Mouse (Mus musculus) right cerebral cortex, postnatal 10 days (tissue): Measurements from ENCODE around the gene Dgkd.
"Not testable (repeated sequence)": the region's sequence is repeated elsewhere in the genome, so short reads cannot be mapped to it uniquely, and the experiment has no call there.

Experiments
- DNase-seq, 2 experiments: peaks; one replicate each; pipeline ENCODE4 v3.0.0; 2021; ENCODE audit warnings: low spot score in 2 of 2

The Dgkd gene

DNA sequence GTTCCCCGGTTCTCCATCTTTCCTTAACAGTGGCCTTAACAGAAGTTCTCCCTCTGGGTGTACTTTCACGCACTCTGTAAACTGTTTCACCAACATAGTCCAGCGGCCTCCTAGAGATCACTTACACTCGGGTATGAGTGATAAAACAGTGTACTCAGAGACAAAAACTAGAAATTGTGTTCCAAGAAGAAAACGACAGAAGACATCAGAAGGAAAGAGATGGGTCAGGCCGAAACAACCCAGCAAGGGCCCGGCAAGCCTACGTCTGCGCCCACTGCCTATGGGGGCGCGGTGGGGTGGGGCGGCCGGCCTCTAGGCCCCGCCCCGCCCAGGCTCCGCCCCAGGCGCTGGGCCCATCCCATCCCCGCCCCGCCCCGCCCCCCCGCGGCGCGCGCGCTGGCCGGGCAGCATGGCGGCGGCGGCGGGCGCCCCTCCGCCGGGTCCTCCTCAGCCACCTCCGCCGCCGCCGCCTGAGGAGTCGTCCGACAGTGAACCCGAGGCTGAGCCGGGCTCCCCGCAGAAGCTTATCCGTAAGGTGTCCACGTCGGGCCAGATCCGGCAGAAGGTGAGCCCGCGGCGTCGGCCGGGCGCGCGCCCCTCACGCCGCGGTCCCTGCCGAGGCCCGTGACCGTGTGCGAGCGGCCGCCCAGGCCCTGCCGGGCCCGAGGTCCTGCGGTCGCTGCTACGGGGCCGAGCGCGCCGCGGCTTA lies at the start of gene Dgkd:
Dgkd (plus strand) TSS at position 396 of the 709 bp plus-strand sequence.
- DNase-seq = peak; percentile 74 to 81

DNA sequence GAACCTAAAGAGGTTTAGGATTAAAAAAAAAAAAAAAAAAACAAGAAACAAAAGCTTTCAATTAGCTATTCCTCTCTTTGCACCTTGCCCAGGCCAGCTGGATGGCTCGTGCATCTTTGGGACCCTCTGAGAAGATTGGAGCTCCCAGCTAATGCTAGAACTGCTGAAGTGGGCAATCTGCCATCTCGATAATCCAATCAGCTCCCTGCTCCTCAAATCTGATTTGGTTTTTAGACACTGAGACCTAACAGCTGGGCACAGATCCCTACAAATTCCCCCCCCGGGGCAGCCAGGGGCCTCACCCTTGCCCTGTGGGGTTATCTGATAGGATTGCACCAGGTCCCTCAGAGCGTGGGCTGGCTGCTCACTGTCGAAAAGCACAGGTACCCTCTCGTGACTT lies 49.5 kb upstream of the Dgkd start, which contains the start of gene Sag:
Sag (plus strand) TSS at position 105 of the 400 bp plus-strand sequence.
- DNase-seq = no peak

DNA sequence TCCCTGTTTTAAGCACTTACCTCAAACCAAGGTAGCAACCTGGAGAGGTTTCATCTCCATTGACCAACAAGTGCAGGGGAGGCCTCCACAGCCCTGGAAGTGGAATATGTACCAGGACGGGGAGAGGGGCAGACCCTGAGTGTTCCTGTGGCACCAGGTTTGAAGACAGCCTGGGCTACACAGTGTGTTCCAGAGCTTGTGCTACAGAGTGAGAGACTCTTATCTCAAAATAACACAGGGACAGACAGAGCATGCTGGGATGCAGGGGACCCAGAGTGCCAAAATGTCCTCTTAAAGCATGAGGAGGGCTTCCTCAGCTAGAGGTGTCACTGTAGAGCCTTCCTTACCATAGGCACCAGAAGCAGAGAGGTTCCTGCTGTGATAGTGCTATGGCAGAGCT lies 45.3 kb upstream of the Dgkd start:
- no peak for DNase-seq

DNA sequence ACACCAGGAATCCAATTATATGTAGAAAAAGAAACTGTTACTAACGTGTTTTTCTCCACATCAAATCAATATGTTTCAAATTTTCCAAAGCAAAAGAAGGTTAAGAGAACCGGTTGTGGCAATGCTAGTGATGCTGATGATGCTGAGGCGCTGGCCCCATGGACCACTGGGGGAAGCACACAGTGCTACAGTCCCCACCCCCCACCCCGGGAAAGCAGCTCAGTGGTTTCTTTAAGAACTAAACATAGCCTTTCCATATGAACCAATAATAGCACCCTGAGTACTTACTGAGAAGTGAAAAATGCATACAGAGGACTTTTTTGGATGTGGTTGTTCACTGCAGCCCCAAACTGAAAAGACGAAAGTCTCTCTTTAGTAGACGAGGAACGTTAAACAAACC lies 41.7 kb upstream of the Dgkd start:
- DNase-seq = no peak

DNA sequence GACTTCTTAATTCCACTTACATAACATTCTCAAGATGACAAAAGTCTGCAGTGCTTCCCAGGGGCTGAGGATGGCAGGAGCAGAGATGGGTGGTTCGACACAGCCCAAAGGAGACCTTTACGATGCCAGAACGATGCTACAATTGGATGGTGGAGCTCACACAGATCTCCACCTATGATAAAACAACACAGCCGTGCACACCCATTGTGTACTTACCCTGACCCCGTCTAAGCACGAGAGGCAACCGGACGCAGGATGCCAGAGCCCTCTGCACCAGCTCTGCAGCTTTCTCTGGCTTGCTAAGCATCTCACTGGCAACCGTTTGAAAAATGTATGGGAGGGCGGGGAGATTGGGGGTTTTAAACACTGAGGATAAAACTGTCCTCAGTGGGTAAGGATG lies 41.0 kb upstream of the Dgkd start:
- no peak for DNase-seq

DNA sequence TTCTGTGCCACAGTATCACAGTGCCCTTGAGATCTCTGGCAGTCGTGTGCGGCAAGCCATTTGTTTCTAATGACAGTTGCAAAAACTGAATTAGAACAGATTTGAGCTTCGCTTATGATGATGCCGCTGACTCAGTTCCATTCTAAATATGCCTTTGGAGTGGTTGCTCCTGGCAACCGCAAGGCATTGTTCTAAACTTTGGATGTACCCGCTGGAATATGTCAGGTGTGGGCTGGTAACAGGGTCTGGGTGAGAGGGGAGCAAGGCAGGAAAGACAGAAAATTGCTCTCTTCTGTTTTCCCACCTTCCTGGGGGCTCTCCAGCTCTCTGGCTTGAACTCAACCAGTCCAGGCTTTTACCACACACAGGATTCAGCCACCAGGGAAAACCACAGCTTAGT lies 39.9 kb upstream of the Dgkd start:
- peak; percentile 65 to 79 for DNase-seq

DNA sequence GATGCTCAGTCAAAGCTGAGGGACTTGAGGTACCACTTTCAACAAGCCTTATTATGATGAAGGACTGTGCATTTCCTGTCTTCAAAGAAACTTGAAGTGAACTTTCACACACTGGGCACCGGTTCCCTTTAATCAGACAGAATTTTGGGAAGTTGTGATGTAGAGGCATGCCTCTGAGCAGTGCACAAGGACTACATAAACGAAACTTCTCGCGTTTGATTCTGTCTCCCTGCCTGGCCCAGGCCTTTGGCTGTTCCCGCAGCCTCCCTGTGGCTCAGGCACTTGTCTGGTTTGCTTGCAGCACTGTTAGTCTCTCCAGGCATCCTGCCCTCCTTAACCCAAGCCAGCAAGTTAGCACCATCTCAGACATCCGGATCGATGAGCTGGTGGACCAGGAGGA lies 39.4 kb upstream of the Dgkd start:
- peak; percentile 69 to 77 for DNase-seq

DNA sequence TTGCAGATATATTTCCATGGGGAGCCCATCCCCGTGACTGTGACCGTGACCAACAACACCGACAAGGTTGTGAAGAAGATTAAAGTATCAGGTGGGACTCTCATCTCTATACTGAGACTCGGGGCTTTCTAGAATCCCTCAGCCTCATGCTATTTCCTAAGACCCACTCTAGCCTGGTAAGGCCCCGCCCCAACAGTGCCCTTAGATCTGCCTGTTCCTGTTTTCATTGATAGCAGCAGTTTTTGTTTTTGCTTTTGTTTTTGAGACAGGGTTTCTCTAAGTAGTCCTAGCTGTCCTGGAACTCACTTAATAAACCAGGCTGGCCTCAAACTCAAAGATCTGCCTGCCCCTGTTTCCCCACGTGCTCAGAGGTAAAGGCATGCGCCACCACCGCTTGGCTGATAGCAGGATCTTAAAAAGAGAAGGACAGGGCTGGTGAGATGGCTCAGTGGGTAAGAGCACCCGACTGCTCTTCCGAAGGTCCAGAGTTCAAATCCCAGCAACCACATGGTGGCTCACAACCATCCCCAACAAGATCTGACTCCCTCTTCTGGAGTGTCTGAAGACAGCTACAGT lies 28.6 kb upstream of the Dgkd start:
- DNase-seq = no peak

DNA sequence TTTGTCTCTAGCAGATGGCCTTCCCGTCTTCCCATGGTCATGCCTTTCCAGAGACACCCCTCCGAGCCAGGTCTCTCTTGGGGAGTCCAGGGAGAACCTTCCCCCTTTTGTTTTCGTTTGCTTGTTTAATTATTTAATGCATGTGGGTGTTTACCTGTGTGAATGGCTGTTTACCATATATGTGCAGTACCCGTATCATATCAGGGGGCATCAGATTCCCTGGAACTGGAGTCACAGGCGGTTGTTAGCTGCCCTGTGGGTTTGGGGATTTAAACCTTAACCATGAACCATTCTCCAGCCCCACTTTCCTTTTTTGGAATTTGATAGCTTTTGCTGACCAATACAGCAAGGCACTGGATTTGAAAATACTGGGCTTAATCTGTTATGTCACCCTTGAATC lies 27.8 kb upstream of the Dgkd start:
- no peak for DNase-seq

DNA sequence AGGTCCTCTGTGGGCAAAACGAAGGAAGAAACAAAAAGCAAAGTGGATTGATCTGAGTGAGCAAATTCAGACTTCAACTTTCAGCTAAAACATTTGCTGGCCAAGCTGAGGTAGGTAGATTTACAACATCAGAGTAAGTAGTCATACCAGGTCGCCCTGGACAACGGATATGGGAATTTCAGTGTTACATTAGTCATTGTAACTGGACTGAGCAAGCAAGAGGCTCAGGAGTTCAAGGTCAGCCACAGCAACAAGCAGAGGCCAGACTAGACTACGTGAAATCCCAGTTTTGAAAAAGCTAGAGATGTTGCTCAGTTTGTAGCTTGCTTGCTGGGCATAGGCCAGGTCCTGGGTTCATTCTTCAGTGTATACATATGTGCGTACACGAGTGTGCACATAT lies 27.1 kb upstream of the Dgkd start:
- DNase-seq = no peak

DNA sequence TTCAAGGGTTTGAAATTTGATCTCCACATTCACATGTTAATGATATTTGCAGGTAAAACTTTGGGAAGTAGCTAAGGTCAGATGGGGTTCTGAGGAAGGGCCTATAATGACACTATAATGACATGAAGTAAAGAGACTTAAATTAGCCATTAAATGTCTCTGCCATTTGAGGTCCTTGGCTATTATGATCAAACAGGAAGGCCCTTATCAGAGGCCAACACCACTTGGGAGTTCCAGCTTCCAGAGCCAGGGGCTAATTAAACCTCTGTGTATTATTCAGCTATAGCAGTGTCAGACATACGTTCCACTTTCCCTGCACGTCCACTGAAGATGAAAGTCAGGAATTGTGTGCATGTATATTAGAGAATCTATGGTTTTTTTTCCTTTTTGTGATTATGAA lies 26.6 kb upstream of the Dgkd start:
- DNase-seq = no peak

DNA sequence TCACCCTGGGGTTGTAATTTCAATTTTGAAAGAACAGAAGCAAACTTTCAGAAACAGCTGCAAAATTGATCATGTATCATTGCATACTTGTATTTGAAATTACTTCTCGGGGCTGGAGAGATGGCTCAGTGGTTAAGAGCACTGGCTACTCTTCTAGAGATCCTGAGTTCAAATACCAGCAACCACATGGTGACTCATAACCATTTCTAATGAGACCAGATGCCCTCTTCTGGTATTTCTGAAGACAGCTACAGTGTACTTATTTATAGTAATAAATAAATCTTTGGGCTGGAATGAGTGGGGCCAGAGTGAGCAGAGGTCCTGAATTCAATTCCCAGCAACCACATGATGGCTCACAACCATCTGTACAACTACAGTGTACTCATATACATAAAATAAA lies 25.6 kb upstream of the Dgkd start:
- DNase-seq = not testable (repeated sequence)

DNA sequence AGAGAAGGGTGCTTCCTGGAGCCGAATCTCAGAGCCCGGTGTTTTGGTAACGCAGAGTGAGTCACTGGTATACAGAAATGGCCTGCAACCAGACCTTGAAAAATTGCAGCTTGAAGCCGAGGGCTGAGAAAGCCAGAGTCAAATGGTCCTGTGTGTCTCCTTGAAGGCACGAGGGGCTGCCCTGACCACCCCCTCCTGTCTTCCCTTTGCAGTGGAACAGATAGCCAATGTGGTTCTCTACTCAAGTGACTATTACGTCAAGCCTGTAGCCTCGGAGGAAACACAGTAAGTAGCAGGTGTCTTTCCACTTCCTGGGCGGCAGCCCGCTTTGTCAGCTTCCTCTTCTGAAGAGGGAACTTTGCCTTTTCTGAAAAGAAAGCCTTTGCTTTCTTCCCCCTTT lies 24.9 kb upstream of the Dgkd start:
- peak; percentile 57 to 65 for DNase-seq

DNA sequence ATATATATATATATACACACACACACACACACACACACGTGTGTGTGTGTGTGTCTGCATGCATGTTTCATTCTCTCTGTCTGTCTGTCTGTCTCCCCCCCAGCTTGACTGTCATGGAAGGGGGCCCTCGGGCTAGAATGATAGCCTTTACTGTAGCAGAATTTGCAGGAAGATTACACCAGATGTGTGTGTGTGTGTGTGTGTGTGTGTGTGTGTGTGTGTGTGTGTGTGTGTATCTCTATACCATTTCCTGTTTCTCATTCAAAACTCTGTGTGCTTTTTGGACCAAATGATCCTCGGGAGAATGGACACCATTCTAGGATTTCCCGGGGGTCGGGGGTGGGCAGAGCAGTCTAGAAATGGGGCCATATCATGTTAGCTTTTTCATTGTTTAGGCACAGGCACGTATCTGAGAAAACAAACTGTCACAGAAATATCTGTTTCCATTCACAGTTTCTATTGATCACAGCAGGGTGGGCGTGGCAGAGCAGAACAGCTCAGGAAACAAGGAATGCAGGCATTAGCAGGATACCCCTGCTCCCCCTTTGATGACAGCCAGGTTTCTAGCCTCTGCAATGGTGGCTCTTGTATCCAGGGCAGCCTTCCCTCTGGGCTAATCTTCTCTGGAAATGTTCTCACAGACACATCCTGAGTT lies 24.0 kb upstream of the Dgkd start:
- no peak for DNase-seq

DNA sequence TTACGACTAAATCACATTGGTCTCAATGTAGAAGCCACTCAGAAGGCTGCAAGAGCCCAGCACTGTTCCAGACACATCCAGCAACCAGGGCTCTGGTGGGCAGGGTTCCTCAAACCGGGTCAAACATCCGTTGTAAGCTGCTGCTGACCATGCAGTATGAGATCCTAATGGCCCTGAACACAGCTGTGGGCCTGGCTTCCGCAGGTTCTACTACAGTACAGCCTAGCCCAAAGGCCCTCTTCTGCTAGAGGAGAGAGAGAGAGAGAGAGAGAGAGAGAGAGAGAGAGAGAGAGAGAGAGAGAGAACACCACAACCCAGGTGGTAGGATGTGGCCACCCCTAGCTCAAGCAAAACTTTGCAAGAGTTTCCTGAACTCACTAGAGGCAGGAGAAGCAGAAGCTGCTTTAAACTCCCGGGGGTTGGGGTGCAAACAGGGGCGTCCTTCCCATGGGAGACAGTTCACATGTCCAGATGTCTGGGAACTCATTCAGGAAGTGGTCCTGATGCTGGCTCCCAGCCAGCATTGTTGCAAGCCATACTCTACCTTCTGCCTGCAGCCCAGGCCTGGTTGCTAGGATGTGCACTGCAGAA lies 23.4 kb upstream of the Dgkd start:
- peak; percentile 51 to 52 for DNase-seq

DNA sequence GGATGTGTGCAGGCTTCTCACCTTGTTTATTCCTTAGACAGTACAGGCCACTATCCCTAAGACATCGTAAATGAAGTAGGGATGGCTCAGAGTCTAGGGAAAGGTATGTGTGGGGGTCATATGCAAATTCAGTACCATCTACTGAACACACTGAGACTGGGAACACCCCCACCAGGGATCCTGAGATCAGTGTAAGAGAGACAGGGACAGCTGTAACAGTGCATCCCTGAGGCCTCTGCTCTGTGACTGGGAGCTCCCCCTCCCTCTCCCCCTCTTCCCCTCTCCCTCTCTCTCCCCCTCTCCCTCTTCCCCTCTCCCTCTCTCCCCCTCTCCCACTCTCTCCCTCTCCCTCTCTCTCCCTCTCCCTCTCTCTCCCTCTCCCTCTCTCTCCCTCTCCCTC lies 16.6 kb upstream of the Dgkd start:
- DNase-seq = no peak

DNA sequence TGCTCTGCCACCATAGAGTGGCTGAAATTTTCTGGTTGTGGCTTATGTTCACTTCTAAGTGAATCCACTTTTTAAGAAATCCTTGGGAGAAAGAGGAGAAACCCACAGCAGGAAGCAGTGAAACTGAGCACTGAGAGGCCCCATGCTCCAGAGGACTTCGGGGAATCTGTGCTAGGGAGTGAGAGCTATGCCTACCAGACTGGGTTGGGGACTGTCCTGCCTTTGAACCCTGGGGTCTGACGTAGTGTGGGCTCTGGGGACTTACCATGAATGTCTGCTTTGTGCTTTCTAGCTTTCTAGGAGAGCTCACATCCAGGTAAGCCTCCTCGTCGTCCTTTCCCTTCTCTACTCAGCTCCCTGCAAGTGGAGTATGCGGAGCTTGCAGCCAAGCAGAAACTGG lies 16.1 kb upstream of the Dgkd start:
- DNase-seq = no peak

DNA sequence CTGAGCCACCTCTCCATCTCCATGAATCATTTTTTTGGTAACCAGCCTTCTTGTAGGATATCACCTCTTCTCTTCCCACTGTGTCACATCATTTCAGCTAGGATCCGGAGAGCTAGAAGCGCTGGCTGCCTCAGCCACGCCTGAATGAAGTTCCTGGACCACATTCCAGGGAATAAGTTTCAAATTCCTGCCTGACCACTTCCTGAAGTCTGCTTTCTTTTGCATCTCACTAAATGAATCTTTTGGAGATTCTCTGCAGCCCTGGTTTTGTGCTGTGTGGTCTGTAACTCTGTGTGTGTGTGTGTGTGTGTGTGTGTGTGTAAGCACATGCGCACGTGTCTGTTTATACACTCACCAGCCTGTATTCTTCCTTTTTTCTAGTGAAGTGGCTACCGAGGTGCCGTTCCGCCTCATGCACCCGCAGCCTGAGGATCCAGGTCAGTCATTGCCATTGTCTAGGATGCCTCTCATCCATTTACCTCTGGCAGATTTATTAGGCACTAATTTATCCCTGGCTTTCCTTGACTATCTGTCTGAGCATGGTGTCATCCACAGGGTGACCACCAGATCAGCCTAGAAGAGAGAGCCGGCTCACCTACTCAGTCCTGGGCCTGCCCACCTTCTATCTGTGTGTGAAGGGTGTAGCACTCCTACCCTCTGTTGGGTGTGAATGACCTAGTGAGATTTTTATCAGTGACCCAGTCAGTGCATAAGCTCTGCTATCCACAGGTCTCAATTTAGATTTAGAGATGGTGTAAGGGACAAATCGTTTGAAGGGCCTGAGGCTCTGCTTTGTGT lies 12.5 kb upstream of the Dgkd start:
- no peak for DNase-seq

DNA sequence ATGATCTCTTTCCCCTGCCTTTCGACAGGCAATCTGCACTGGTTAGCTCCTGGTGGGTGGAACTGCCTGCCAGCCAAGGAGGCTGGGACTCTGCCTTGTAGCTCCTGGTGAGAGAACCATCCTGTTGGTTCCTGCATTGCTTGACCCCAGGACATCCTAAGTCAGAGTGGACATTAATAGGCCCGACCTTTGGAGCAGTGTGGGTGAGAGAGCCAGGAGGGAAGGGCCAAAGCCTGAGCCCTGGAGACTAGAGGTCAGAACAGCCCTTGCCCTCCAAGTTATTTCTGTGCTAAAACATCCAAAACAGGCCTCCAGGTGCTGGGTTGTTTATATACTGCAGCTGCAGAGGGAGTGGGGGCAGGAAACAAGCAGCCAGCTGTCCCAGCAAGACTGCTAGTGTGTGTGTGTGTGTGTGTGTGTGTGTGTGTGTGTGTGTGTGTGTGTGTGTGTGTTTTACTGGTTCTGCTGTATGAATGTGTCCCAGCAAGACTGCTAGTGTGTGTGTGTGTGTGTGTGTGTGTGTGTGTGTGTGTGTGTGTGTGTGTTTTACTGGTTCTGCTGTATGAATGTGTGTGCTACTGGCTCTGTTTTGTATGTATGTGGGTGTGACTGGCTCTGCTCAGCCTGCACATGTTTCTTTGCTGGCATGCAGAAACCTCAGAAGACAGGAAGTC lies 6.1 kb upstream of the Dgkd start:
- peak in 1 of 2 experiments; percentile 53 for DNase-seq

DNA sequence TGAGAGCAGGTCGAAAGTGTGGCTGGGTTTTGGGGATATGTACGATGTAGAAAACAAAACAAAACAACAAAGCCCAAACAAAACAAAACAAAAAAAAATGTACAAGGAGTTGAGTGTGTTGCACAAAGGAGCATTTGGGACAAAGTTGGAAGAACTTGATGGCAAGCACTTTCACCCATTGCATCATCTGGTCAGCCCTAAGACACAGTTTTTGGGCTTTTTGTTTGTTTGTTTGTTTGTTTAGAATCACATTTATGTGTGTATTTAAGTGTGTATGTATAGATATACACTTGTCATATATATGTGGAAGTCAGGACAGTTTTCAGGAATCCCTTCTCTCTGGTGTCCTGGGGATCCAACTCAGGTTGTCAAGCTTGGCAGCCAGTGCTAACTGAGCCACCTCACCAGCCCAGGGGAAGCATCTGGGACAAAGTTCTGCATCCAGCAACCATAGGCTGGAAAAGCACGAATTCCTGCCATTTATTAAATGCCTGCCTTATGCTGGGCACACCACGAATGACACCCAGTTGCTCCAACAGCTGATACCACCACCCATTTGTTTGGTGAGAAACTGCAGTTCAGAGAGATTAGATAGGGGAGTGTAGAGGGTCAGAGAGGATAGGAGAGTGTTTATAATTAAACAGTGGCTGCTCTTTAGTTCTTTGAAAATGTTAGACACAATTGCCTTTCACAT lies 5.5 kb upstream of the Dgkd start:
- no peak for DNase-seq
